ENCODE assay signal across 12 mouse cellular contexts in the genomic region with DNA sequence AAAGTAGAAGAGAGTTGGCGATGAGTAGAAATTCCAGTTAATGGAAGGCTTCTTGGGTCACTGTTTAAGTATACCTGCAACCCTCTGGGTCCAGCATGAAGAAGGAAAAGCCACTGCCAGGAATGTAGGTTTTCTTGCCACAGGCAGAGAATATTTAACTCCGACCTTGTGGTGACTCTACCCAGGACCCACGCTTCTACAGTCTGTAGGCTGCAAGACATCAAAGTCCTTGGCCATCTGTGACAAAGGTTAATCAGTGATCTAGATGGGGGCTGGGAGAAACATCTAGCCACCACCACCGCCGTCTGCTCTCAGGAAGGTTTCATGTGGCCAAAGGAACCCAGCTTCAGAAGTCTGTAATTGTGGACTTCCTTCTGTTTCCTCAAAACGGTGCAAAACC.
DNase-seq lines count a peak whose midpoint lies in the region; ATAC-seq and TF ChIP-seq lines count a peak whose summit lies in the region.
"Had no signal": no experiment of that assay in that cellular context is flagged by ENCODE, and none has a peak within 500 bp of the region (broad histone marks: within the 10 kb centered on the region; RNA-seq: fewer than 3 reads in every experiment).

No protein-coding gene starts in this region.

- H3K4me3 ChIP-seq in heart, embryonic 10.5 days = no peak overlapping the region
- H3K4me3 ChIP-seq in stomach, embryonic 14.5 days (ENCODE audit: low read depth, low read length) = no peak overlapping the region
- no peak overlapping the region for H3K4me3 ChIP-seq in stomach, postnatal 0 days (ENCODE audit: low read depth, low read length)
- H3K4me3 ChIP-seq in limb, embryonic 12.5 days (replicated peaks) = no peak overlapping the region
- no peak overlapping the region for H3K4me3 ChIP-seq in cerebellum, adult 2 months (replicated peaks; ENCODE audit: insufficient read depth, low read depth, low read length)
- H3K4me3 ChIP-seq: megakaryocyte, embryonic 14.5 days; neural tube, embryonic 13.5 days had no signal

- no peak overlapping the region for H3K9ac ChIP-seq in stomach, embryonic 14.5 days (replicated peaks; ENCODE audit: low read depth, low read length)
- H3K9ac ChIP-seq in stomach, postnatal 0 days (ENCODE audit: low read length) = no peak overlapping the region
- no peak overlapping the region for H3K9ac ChIP-seq in limb, embryonic 12.5 days (replicated peaks)
- H3K9ac ChIP-seq: neural tube, embryonic 13.5 days had no signal

- DNase-seq in heart, embryonic 10.5 days (ENCODE audit: low spot score) = no peak
- DNase-seq in heart, postnatal 14 days = no peak
- no peak for DNase-seq in stomach, postnatal 0 days (ENCODE audit: low spot score)
- no peak for DNase-seq in frontal cortex, postnatal 25 days (ENCODE audit: low spot score in 2 of 2)
- DNase-seq in urinary bladder, postnatal 25 days (ENCODE audit: low spot score) = no peak
- DNase-seq in cerebellum, adult 2 months = no peak
- DNase-seq: adrenal gland, postnatal 25 days; cerebellum, adult 9-11 months had no signal

- 51% methylated on average over 6 of the region's 6 CpGs for WGBS in heart, embryonic 10.5 days
- WGBS in stomach, embryonic 14.5 days = 67% methylated on average over 6 of the region's 6 CpGs
- 71% methylated on average over 6 of the region's 6 CpGs for WGBS in stomach, postnatal 0 days
- WGBS in limb, embryonic 12.5 days = 36% methylated on average over 6 of the region's 6 CpGs
- 82% methylated on average over 6 of the region's 6 CpGs for WGBS in cerebellum, adult 2 months

- no peaks in the 10 kb centered on the region for H3K36me3 ChIP-seq in heart, embryonic 10.5 days
- H3K36me3 ChIP-seq in stomach, embryonic 14.5 days (ENCODE audit: control insufficient read depth, insufficient read depth, low read length) = no peaks in the 10 kb centered on the region
- H3K36me3 ChIP-seq in stomach, postnatal 0 days (ENCODE audit: control insufficient read depth, insufficient read depth, low read length) = no peaks in the 10 kb centered on the region
- H3K36me3 ChIP-seq in limb, embryonic 12.5 days = no peaks in the 10 kb centered on the region
- H3K36me3 ChIP-seq: neural tube, embryonic 13.5 days had no signal

- TF ChIP-seq CTCF in stomach, postnatal 0 days (IDR thresholded peaks at IDR 0.05; ENCODE audit: low read depth) = no peak
- TF ChIP-seq CTCF in cerebellum, adult 2 months (IDR thresholded peaks at IDR 0.05; ENCODE audit: borderline replicate concordance, insufficient read depth, low read depth, low read length) = no peak

- H3K9me3 ChIP-seq in heart, embryonic 10.5 days = no peaks in the 10 kb centered on the region
- no peaks in the 10 kb centered on the region for H3K9me3 ChIP-seq in stomach, embryonic 14.5 days (ENCODE audit: control insufficient read depth, low read depth, low read length)
- H3K9me3 ChIP-seq in stomach, postnatal 0 days (ENCODE audit: control insufficient read depth, low read length) = no peaks in the 10 kb centered on the region
- no peaks in the 10 kb centered on the region for H3K9me3 ChIP-seq in limb, embryonic 12.5 days
- H3K9me3 ChIP-seq: megakaryocyte, embryonic 14.5 days; neural tube, embryonic 13.5 days had no signal

- no peaks in the 10 kb centered on the region for H3K27me3 ChIP-seq in heart, embryonic 10.5 days (ENCODE audit: insufficient read depth, poor library complexity, severe bottlenecking)
- H3K27me3 ChIP-seq in stomach, embryonic 14.5 days (ENCODE audit: control insufficient read depth, insufficient read depth, low read length) = no peaks in the 10 kb centered on the region
- H3K27me3 ChIP-seq in stomach, postnatal 0 days (ENCODE audit: control insufficient read depth, insufficient read depth, low read length) = no peaks in the 10 kb centered on the region
- H3K27me3 ChIP-seq in limb, embryonic 12.5 days = no peaks in the 10 kb centered on the region
- no peaks in the 10 kb centered on the region for H3K27me3 ChIP-seq in cerebellum, adult 2 months (ENCODE audit: control insufficient read depth, insufficient read depth, low read length)
- H3K27me3 ChIP-seq: neural tube, embryonic 13.5 days had no signal

- ATAC-seq in stomach, embryonic 14.5 days (ENCODE audit: insufficient number of reproducible peaks, insufficient read depth, low FRiP score, low read depth) = 0 out of 2 replicates have a peak, but pooled peaks have one; percentile 25
- no peak for ATAC-seq in stomach, postnatal 0 days (ENCODE audit: low FRiP score, low TSS enrichment)
- ATAC-seq in limb, embryonic 12.5 days (ENCODE audit: insufficient number of reproducible peaks, insufficient read depth, low FRiP score, low TSS enrichment, low read depth) = 0 out of 2 replicates have a peak, but pooled peaks have one; percentile 2

- no peak overlapping the region for H3K4me2 ChIP-seq in stomach, embryonic 14.5 days (replicated peaks; ENCODE audit: low read depth, low read length)
- H3K4me2 ChIP-seq in stomach, postnatal 0 days (replicated peaks; ENCODE audit: low read depth) = no peak overlapping the region
- 0 out of 2 replicates have a peak overlapping the region, but pooled peaks have one; percentile 15 for H3K4me2 ChIP-seq in limb, embryonic 12.5 days
- H3K4me2 ChIP-seq: neural tube, embryonic 13.5 days had no signal

- intact Hi-C loops in heart, postnatal 14 days (cut with DNase I) = no loop called here

- TF ChIP-seq EP300 in stomach, postnatal 0 days (optimal IDR thresholded peaks at IDR 0.05) = no peak

- no peak for TF ChIP-seq POLR2A in cerebellum, adult 2 months (IDR thresholded peaks at IDR 0.05; ENCODE audit: borderline replicate concordance, insufficient read depth, low read length)

- peak overlapping the region; percentile 81 for H3K27ac ChIP-seq in heart, embryonic 10.5 days
- peak overlapping the region; percentile 58; the same call in 1 of the 2 replicates for H3K27ac ChIP-seq in stomach, embryonic 14.5 days (ENCODE audit: low read length)
- no peak overlapping the region for H3K27ac ChIP-seq in stomach, postnatal 0 days (replicated peaks)
- H3K27ac ChIP-seq in limb, embryonic 12.5 days = peak overlapping the region; percentile 90
- no peak overlapping the region for H3K27ac ChIP-seq in cerebellum, adult 2 months (ENCODE audit: insufficient read depth, low read length)

- H3K4me1 ChIP-seq in heart, embryonic 10.5 days = peaks cover 57% of the 10 kb centered on the region
- 0 out of 2 replicates have a peak, but pooled peaks cover 3% of the 10 kb centered on the region for H3K4me1 ChIP-seq in stomach, embryonic 14.5 days (ENCODE audit: control insufficient read depth, insufficient read depth, low read length)
- no peaks in the 10 kb centered on the region for H3K4me1 ChIP-seq in stomach, postnatal 0 days (replicated peaks; ENCODE audit: control insufficient read depth, insufficient read depth)
- peaks cover 47% of the 10 kb centered on the region for H3K4me1 ChIP-seq in limb, embryonic 12.5 days (replicated peaks)
- peaks cover 15% of the 10 kb centered on the region; the same call in 1 of the 2 replicates for H3K4me1 ChIP-seq in cerebellum, adult 2 months (ENCODE audit: control insufficient read depth, insufficient read depth, low read length)

Comparison
In these comparisons a context has a peak if more than half of its experiments do, and no peak if none do; other contexts are left out.
1. H3K27ac ChIP-seq: peak in heart, embryonic 10.5 days (single experiment), stomach, embryonic 14.5 days (single experiment) and limb, embryonic 12.5 days (single experiment); none in stomach, postnatal 0 days (single experiment) and cerebellum, adult 2 months (single experiment).